Mouse (Mus musculus): ENCODE measurements around the gene Caprin2.

Caprin2 gene

DNA sequence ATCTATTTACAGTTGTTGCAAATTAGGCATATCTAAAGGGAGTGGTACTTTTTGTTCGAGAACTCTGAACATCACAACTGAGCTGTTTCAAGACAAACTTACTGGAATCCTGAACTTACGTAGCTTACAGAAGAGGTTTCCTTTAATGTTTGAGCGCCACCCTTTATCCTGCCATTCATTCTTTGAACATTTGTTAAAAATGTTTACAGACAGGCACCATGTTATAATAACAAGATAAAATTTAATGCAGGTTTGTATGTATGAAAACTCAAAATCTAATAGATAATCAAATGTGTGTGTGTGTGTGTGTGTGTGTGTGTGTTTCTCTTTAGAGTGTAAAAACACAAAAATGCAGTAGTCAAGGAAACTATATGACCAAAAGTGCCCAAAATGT, 64.3 kb downstream of the Caprin2 start:
- DNase-seq = no peak

GRCm38 (mm10) chr6:148830748-148831727, 65.0 kb downstream of the Caprin2 start, which contains the start of gene Ipo8:
Gene Ipo8 (minus strand): TSS chr6:148831467.
- DNase-seq = peak; percentile 87

DNA sequence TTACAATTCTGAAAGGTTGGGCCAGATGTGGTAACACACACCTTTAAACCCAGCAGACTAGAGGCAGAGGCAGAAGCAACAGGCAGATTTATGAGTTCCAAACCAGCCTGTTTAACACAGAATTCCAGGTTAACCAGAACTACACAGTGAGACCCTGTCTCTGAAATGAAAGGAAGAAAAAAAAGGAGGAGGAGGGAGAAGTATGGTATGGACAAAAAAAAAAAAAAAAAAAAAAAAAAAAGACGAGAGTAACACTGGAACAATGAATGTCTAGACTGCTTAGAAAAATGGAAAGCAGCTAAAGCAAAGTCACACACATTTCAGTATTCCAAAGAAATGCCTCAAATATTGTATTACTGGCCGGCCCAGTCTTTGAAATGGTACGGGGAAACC, 65.7 kb downstream of the Caprin2 start:
- DNase-seq = no peak

- no peak for DNase-seq
Observed at GRCm38 (mm10) chr6:148826119-148826518, 69.9 kb downstream of the Caprin2 start.

GRCm38 (mm10) chr6:148818624-148819343, 77.3 kb downstream of the Caprin2 start:
- no peak for DNase-seq

DNA sequence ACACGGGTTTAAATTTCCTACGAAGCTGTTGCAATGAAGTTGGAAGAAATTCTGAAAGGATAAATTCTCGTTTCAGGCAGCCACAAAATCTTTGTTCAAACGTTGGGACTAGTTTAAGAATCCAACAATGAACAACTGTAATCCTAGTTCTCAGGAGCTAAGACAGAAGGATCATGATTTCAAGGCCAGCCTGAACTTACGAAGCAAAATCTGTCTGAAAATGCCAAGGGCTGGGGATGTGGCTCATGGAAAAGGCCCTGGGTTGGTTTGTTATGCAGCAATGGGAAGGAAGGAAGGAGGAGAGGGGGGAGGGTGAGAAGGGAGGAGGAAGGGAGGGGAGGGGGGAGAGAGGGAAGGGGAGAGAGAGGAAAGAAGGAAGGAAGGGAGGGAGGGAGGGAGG, 79.3 kb downstream of the Caprin2 start:
- DNase-seq = no peak

DNA sequence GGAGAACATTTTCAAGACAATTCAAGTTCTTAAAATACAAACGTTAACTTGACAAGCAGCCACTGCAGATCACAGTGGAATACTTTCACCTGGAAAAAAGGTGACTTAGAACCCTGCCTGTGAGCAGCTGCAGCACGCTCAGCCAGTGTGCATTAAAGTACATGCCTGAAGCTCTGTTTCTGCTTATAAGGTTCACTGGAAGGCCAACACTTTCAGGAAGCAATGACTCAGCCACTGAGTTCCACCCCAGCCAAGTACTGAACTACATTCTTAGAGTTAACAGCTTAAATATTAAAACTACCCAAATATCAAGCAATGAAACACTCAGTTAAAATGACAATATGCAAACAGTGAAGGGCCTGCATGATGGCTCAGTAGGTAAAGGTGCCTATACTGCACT, 84.9 kb downstream of the Caprin2 start:
- no peak for DNase-seq

DNA sequence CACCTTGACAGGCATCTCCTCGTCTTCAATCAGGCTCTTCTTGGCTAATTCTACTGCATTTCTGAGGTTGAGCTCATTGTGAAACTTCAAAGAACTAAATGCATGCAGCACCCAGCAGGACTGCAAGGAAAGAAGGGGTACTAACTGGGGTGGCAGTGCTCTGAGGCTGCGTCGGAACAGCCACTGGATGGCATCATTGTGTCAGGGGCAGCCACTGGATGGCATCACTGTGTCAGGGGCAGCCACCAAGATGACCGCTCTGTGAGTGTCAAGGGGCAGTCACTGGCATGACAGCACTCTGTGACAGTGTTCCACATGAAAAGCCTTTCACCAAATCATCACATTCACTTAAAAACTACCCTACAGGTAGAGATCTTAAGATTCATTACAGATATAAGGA, 96.3 kb downstream of the Caprin2 start:
- no peak for DNase-seq

- DNase-seq = no peak
Observed at GRCm38 (mm10) chr6:148795145-148795544, 100.9 kb downstream of the Caprin2 start.

All from right cerebral cortex, postnatal 14 days (tissue).